Mouse (Mus musculus) layer of hippocampus, postnatal 14 days (tissue): ENCODE measurements around the gene Hnrnpa0. TPM values are rescaled to one million over a fixed set of nuclear protein-coding genes. Genes with fewer than 3 reads are reported as not detected.

Experiments
- DNase-seq, 2 experiments: peaks; one replicate each; pipeline ENCODE4 v3.0.0; 2021 to 2022; ENCODE audit warnings: low spot score in 2 of 2, mixed read lengths in 1 of 2
- total RNA-seq, 2 experiments: library from RNA; stranded (reverse); gene quantifications; 2 replicates each; pipeline ENCODE4 v1.2.3; 2021

Gene Hnrnpa0
- total RNA-seq, 2 experiments from 2014 or later: 135 to 137 TPM

DNA sequence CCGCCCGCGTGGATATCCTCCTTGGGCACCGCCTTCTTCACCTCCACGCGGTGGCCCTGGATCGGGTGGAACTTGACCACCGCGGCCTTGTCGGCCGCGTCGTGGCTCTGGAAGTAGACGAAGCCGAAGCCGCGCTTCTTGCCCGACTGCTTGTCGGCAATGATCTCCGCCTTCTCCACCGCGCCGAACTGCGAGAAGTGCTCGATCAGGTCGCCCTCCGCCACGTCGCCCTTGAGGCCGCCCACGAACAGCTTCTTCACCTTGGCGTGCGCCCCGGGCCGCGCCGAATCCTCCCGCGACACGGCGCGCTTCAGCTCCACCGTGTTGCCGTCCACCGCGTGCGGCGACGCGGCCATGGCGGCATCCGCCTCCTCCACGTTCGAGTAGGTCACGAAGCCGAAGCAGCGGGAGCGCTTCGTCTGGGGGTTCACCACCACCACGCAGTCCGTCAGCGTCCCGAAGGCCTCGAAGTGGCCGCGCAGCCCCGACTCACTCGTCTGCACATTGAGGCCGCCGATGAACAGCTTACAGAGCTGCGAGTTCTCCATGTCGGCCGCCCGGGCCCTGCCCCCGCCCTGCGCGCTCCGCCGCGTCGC, 492 bp downstream of the Hnrnpa0 start:
- peak in 1 of 2 experiments; percentile 86 for DNase-seq

GRCm38 (mm10) chr13:58126862-58127765, 1.2 kb downstream of the Hnrnpa0 start:
- DNase-seq: no peak

DNA sequence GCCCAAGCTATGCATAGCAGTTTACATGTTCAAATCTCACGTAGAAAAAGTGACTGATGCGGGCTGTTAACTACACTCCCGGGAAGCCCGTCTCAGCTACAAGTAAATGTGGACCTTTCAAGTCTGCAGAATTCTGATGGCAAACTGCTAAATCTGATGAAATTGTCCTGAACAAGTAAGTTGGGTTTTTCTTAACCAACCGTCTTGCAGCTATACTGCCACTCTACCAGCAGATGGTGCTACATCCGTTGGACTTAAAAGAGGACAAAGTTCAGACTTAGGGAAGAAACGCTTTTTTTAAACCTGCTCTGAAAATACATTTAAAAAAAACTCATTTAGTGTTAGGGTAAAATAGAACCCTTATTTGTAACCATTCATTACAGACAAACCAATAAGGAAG, 2.2 kb downstream of the Hnrnpa0 start:
- peak; percentile 9 to 62 for DNase-seq

GRCm38 (mm10) chr13:58124989-58125388, 3.4 kb downstream of the Hnrnpa0 start:
- no peak for DNase-seq

GRCm38 (mm10) chr13:58124278-58124677, 4.1 kb downstream of the Hnrnpa0 start:
- DNase-seq: no peak

GRCm38 (mm10) chr13:58123381-58123780, 5.0 kb downstream of the Hnrnpa0 start:
- DNase-seq: no peak

GRCm38 (mm10) chr13:58122786-58123297, 5.5 kb downstream of the Hnrnpa0 start:
- no peak for DNase-seq

GRCm38 (mm10) chr13:58117318-58118017, 10.9 kb downstream of the Hnrnpa0 start:
- DNase-seq: peak; percentile 26 to 51

- no peak for DNase-seq
Observed at GRCm38 (mm10) chr13:58116801-58117200, 11.6 kb downstream of the Hnrnpa0 start.

DNA sequence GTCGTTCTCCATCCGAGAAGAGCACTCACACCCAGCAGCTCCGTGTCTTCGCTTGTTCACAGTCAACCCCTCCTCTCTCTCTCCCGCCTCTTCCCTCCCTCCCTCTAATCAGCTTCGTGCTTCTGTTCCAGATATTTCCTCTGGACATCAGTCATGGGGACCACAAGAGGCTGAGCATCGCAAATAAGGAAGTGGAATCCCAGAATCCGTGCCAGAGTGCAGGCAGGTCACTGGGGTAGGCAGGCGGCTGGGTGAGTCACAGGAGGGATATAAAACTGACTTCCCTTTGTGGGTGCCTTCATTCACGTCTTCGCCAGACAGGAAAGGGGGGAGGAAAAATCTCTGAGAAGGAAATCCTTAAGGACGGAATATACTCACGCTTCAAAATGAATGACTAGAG, 13.1 kb downstream of the Hnrnpa0 start:
- no peak for DNase-seq

GRCm38 (mm10) chr13:58113061-58113900, 15.1 kb downstream of the Hnrnpa0 start, which contains the start of gene Klhl3:
Klhl3 (minus strand) TSS chr13:58113592.
- peak; percentile 79 to 84 for DNase-seq

DNA sequence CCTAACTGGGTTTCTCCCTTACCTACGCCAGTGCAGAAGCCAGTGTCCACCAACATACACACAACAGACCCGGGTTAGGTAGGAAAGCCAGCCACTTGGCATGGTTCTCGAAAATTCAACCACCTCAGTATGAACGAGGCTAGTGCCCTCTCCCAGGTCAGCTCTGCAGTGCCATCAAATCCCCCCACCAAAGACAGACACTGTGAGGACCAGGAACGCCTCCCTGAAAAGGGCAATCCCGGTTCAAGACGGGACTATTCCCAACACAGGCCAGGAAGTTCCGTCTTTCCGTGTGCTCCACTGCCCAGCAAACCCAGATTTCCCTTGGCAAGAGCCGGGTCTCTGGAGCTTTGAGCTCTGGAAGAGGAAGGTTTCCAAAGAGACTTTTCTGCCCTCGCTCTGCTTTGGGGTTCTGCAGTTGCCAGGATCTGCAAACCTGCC, 15.7 kb downstream of the Hnrnpa0 start:
- DNase-seq: no peak

DNA sequence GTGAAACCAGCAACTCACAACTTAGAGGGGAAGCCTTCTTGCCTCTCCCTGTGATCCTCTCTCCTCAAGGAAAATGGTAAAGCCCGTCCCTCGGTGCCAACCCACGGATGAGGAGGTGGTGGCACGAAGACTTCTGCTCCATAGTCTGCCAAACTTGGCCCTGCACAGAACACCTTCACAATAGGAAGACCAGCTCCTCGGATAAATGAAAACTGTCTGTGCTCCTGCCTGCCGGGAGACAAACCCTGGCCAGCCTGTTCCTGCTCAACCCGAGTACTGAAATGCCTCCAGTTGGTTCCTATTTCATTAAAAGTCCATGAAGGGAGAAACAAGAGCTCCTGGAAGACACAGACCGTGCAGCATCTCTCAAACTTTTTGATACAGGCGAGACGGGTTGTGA, 16.2 kb downstream of the Hnrnpa0 start:
- DNase-seq: no peak

DNA sequence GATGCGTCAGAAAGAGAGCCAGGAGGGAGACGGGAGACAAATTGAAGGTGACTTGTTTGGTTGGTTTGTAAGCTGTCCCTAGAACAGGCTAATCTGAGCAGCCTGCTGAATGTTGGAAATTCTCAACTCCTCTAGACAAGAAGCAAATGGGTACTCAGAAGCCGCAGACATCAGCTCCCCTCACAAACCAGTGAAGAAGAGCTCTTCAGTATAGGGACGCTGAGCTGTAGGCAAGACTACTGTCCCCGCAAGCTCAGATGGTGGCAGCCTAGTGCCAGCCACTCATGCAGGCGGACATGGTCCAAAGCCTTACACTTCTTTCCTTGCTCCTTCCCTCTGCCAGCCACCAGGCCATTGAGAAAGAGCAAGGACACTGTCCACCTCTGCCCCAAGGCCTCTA, 17.1 kb downstream of the Hnrnpa0 start:
- DNase-seq: no peak

- DNase-seq: peak in 1 of 2 experiments; percentile 75
Observed at GRCm38 (mm10) chr13:58090643-58091042, 37.7 kb downstream of the Hnrnpa0 start.

DNA sequence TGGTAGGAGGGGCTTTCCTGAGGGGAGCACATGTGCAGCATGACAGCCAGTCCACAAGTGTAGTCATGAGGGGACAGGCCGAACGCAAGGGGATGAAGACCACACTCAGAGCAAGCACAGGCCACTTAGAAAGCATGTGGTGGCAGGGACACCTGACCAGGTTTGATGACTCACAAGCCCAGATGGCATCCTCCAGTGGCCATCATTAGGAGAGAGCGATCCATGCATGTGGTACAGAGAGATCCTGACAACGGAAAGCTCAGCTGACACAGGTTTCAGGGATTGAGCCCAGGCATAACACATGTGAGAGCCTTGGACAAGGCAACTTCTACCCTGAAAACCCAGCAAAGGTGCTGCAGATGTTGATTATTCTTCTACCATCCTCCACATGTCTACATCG, 44.0 kb downstream of the Hnrnpa0 start:
- DNase-seq: no peak

DNA sequence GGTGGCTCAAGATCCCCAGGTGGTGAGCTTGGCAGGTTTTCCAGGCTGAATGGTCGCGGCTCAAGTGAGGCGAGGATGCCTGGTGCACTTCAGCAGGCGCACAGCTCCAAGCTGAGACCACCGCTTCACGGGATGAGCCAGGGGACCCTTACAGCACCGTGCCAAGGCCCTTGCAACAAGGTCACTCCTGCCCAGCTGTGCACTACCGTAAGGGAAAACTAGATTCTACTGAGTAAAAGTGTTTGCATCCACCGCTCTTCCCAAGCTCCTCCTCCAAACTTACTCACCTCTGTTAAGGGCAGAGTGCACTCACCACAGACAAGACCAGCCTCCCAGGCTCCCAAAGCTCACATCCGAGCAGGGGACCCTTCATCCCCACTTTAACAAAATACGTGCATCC, 44.8 kb downstream of the Hnrnpa0 start:
- DNase-seq: no peak

- DNase-seq: no peak
Observed at GRCm38 (mm10) chr13:58083048-58083447, 45.3 kb downstream of the Hnrnpa0 start.

DNA sequence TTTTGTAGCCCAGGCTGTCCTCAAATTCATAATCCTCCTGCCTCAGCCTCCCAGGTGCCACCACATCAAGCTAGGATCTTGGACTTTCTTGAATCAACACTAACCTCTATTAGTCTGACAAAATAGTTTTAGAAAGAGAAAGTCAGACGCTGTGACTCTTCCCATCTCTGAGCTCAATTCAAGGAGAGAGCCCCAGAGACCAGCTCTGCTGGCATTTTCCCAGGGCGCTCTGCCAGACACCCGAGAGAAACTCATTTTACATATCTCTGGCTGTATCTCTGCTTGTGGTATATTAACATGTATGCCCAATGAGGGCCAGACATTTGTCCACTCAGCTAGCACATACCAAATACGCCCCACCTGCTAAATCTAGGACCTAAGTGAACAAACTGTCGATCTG, 50.0 kb downstream of the Hnrnpa0 start:
- DNase-seq: no peak
